Mouse (Mus musculus) liver (tissue): ENCODE results near the gene 5430419D17Rik.

Experiments used
- DNase-seq: peaks from one replicate; pipeline ENCODE4 v3.0.0-alpha.2; 2020; ENCODE audit warnings: mixed read lengths

The 5430419D17Rik gene

GRCm38 (mm10) chr7:131318340-131318739, 144.1 kb downstream of the 5430419D17Rik start:
- DNase-seq = no peak

- no peak for DNase-seq
These were observed 148.0 kb downstream of the 5430419D17Rik start, which contains the start of gene Cuzd1 for GRCm38 (mm10) chr7:131322192-131322591. Gene Cuzd1 (minus strand): TSS chr7:131322292.

GRCm38 (mm10) chr7:131327054-131327453, 152.9 kb downstream of the 5430419D17Rik start:
- DNase-seq = no peak

GRCm38 (mm10) chr7:131329416-131329815, 155.2 kb downstream of the 5430419D17Rik start, which contains the start of gene Fam24b:
Gene Fam24b (minus strand): TSS chr7:131329516.
- no peak for DNase-seq

- no peak for DNase-seq
These were observed 157.5 kb downstream of the 5430419D17Rik start for GRCm38 (mm10) chr7:131331688-131332087.

- DNase-seq = no peak
These were observed 159.4 kb downstream of the 5430419D17Rik start, which contains the start of gene Fam24a for GRCm38 (mm10) chr7:131333564-131333963. Gene Fam24a (plus strand): TSS chr7:131333864.

GRCm38 (mm10) chr7:131337502-131338068, 163.4 kb downstream of the 5430419D17Rik start:
- no peak for DNase-seq

- no peak for DNase-seq
These were observed 171.8 kb downstream of the 5430419D17Rik start for GRCm38 (mm10) chr7:131345856-131346541.
